Mouse (Mus musculus) CH12.LX (cell line): ENCODE results near the gene Atp8a2. TPM values are rescaled to one million over a fixed set of nuclear protein-coding genes. Genes with fewer than 3 reads are reported as not detected.

Source experiments
- DNase-seq: peaks from one replicate; pipeline ENCODE4 v3.0.0-alpha.2; 2013; ENCODE audit errors: extremely low read depth
- H3K27ac ChIP-seq: 2 replicates; pipeline ENCODE4 v1.5.1; 2012; ENCODE audit warnings: low read depth, mild to moderate bottlenecking, control low read depth, moderate library complexity; ENCODE audit not compliant: insufficient read depth
- H3K27me3 ChIP-seq: replicated peaks from 2 replicates; pipeline ENCODE3; 2012; ENCODE audit warnings: inconsistent platforms
- H3K36me3 ChIP-seq, 2 experiments: replicated peaks in 1 of 2; 2 replicates each; pipeline versions ENCODE3 to v1.6.1; 2012; ENCODE audit warnings: inconsistent platforms in 1 of 2, low read length in 1 of 2, mild to moderate bottlenecking in 1 of 2, mixed read lengths in 1 of 2, moderate library complexity in 1 of 2; ENCODE audit not compliant: control insufficient read depth in 1 of 2, insufficient read depth in 1 of 2
- H3K4me1 ChIP-seq, 2 experiments: 2 replicates each; pipeline ENCODE4 v1.6.1; 2012; ENCODE audit warnings: inconsistent platforms in 1 of 2, moderate library complexity in 1 of 2; ENCODE audit not compliant: insufficient read depth in 2 of 2, control insufficient read depth in 1 of 2
- H3K4me2 ChIP-seq: 2 replicates; pipeline ENCODE4 v1.6.1; 2012; ENCODE audit warnings: low read depth, mild to moderate bottlenecking, control low read depth; ENCODE audit not compliant: poor library complexity, insufficient read depth, severe bottlenecking
- H3K4me3 ChIP-seq, 3 experiments: fragments of 150-350 bp in 1 of 3; sonication (generic) in 1 of 3; replicated peaks in 1 of 3; 2 replicates each; pipeline versions ENCODE3 to v1.5.1; 2011 to 2012; ENCODE audit warnings: low read depth in 2 of 3, low read length in 2 of 3, mild to moderate bottlenecking in 2 of 3, moderate library complexity in 2 of 3, control low read depth in 1 of 3, improper control_type of control experiment in 1 of 3, inconsistent platforms in 1 of 3, mixed read lengths in 1 of 3; ENCODE audit not compliant: poor library complexity in 1 of 3
- H3K79me2 ChIP-seq: replicated peaks from 2 replicates; pipeline ENCODE4 v1.6.1; 2012; ENCODE audit warnings: mild to moderate bottlenecking, moderate library complexity; ENCODE audit not compliant: control insufficient read depth, poor library complexity, insufficient read depth, severe bottlenecking; ENCODE audit errors: extremely low read depth
- H3K9ac ChIP-seq: 2 replicates; pipeline ENCODE4 v1.6.1; 2012; ENCODE audit warnings: low read depth, mild to moderate bottlenecking, control low read depth, moderate library complexity; ENCODE audit not compliant: insufficient read depth
- H3K9me3 ChIP-seq: replicated peaks from 2 replicates; pipeline ENCODE3; 2012; ENCODE audit warnings: low read length, inconsistent platforms, mixed read lengths
- CHD2 ChIP-seq: IDR thresholded peaks from 2 replicates; pipeline ENCODE4 v1.6.1; 2011; ENCODE audit warnings: low read length, improper control_type of control experiment
- CTCF ChIP-seq, 2 experiments: IDR thresholded peaks in 1 of 2; conservative IDR thresholded peaks in 1 of 2; 2 replicates each; pipeline ENCODE4 v1.5.1; 2011 to 2012; ENCODE audit warnings: low read depth in 2 of 2, low read length in 2 of 2, improper control_type of control experiment in 1 of 2, inconsistent platforms in 1 of 2, mild to moderate bottlenecking in 1 of 2, moderate library complexity in 1 of 2
- E2F4 ChIP-seq: IDR thresholded peaks from 2 replicates; pipeline ENCODE4 v1.6.1; 2011; ENCODE audit warnings: low read depth, low read length, improper control_type of control experiment; ENCODE audit not compliant: insufficient replicate concordance
- ELF1 ChIP-seq: IDR thresholded peaks from 2 replicates; pipeline ENCODE4 v1.6.1; 2014; ENCODE audit warnings: low read depth, mild to moderate bottlenecking, inconsistent platforms, low read length, improper control_type of control experiment
- ETS1 ChIP-seq: conservative IDR thresholded peaks from 2 replicates; pipeline ENCODE4 v1.6.1; 2012; ENCODE audit warnings: low read depth, mild to moderate bottlenecking, inconsistent platforms, low read length, improper control_type of control experiment, moderate library complexity
- GABPA ChIP-seq: IDR thresholded peaks from 2 replicates; pipeline ENCODE4 v1.6.1; 2012; ENCODE audit warnings: low read depth, low read length, improper control_type of control experiment, inconsistent platforms; ENCODE audit not compliant: insufficient replicate concordance
- HCFC1 ChIP-seq: IDR thresholded peaks from 2 replicates; pipeline ENCODE4 v1.6.1; 2012; ENCODE audit warnings: low read depth, mild to moderate bottlenecking, inconsistent platforms, low read length, improper control_type of control experiment
- IRF4 ChIP-seq: IDR thresholded peaks from 2 replicates; pipeline ENCODE4 v1.6.1; 2014; ENCODE audit warnings: low read depth, mild to moderate bottlenecking, inconsistent platforms, low read length, improper control_type of control experiment
- JUN ChIP-seq: IDR thresholded peaks from 2 replicates; pipeline ENCODE4 v1.6.1; 2011; ENCODE audit warnings: low read depth, mild to moderate bottlenecking, low read length, improper control_type of control experiment, moderate library complexity; ENCODE audit not compliant: insufficient read depth
- JUND ChIP-seq: conservative IDR thresholded peaks from 2 replicates; pipeline ENCODE4 v1.6.1; 2011; ENCODE audit warnings: low read depth, low read length, improper control_type of control experiment
- KAT2A ChIP-seq: IDR thresholded peaks from 2 replicates; pipeline ENCODE4 v1.6.1; 2012; ENCODE audit warnings: low read length, improper control_type of control experiment, inconsistent platforms; ENCODE audit not compliant: insufficient replicate concordance
- MAFK ChIP-seq: IDR thresholded peaks from 2 replicates; pipeline ENCODE4 v1.6.1; 2011; ENCODE audit warnings: low read length, improper control_type of control experiment; ENCODE audit not compliant: insufficient replicate concordance
- MAX ChIP-seq: IDR thresholded peaks from 2 replicates; pipeline ENCODE4 v1.6.1; 2011; ENCODE audit warnings: low read length, improper control_type of control experiment
- MAZ ChIP-seq: IDR thresholded peaks from 2 replicates; pipeline ENCODE4 v1.6.1; 2012; ENCODE audit warnings: low read depth, mild to moderate bottlenecking, inconsistent platforms, low read length, improper control_type of control experiment, moderate library complexity
- MEF2A ChIP-seq: IDR thresholded peaks from 2 replicates; pipeline ENCODE4 v1.6.1; 2014; ENCODE audit warnings: low read depth, mild to moderate bottlenecking, inconsistent platforms, low read length, improper control_type of control experiment, borderline replicate concordance
- MXI1 ChIP-seq: IDR thresholded peaks from 2 replicates; pipeline ENCODE4 v1.6.1; 2011; ENCODE audit warnings: mild to moderate bottlenecking, low read depth, low read length, improper control_type of control experiment
- MYC ChIP-seq: IDR thresholded peaks from 2 replicates; pipeline ENCODE4 v1.6.1; 2011; ENCODE audit warnings: low read depth, mild to moderate bottlenecking, improper control_type of control experiment, low read length
- NELFE ChIP-seq: IDR thresholded peaks from 2 replicates; pipeline ENCODE4 v1.6.1; 2011; ENCODE audit warnings: low read depth, low read length, improper control_type of control experiment
- PAX5 ChIP-seq: IDR thresholded peaks from 2 replicates; pipeline ENCODE4 v1.6.1; 2012; ENCODE audit warnings: low read length, inconsistent platforms, mixed read lengths
- RCOR1 ChIP-seq: conservative IDR thresholded peaks from 2 replicates; pipeline ENCODE4 v1.6.1; 2012; ENCODE audit warnings: low read depth, mild to moderate bottlenecking, inconsistent platforms, low read length, improper control_type of control experiment
- SMC3 ChIP-seq: IDR thresholded peaks from 2 replicates; pipeline ENCODE4 v1.6.1; 2011; ENCODE audit warnings: low read depth, low read length, improper control_type of control experiment
- UBTF ChIP-seq: IDR thresholded peaks from 2 replicates; pipeline ENCODE4 v1.6.1; 2012; ENCODE audit warnings: low read depth, mild to moderate bottlenecking, inconsistent platforms, low read length, improper control_type of control experiment, moderate library complexity
- USF2 ChIP-seq: conservative IDR thresholded peaks from 2 replicates; pipeline ENCODE4 v1.6.1; 2011; ENCODE audit warnings: low read depth, low read length, improper control_type of control experiment
- ZC3H11A ChIP-seq: IDR thresholded peaks from 2 replicates; pipeline ENCODE4 v1.6.1; 2012; ENCODE audit warnings: low read depth, mild to moderate bottlenecking, inconsistent platforms, low read length, improper control_type of control experiment
- ZMIZ1 ChIP-seq: IDR thresholded peaks from 2 replicates; pipeline ENCODE4 v1.6.1; 2012; ENCODE audit warnings: low read depth, mild to moderate bottlenecking, inconsistent platforms, low read length, improper control_type of control experiment
- ZNF384 ChIP-seq: IDR thresholded peaks from 2 replicates; pipeline ENCODE4 v1.6.1; 2012; ENCODE audit warnings: low read depth, low read length, improper control_type of control experiment, inconsistent platforms
- dilution Hi-C: fragments of 300-500 bp; cut with MboI; formaldehyde crosslinking; loops from 2 replicates; pipeline ENCODE4 v1.14.3; 2020; ENCODE audit warnings: low sequenced_read_pairs; ENCODE audit not compliant: extremely low pct_unique_long_range_greater_than_20kb, extremely low pct_ligation_motif_present
- in situ Hi-C: fragments of 300-500 bp; cut with MboI; formaldehyde crosslinking; loops from 3 replicates; pipeline ENCODE4 v1.14.3; 2019; ENCODE audit warnings: low sequenced_read_pairs, low pct_ligation_motif_present, low pct_unique_long_range_greater_than_20kb, mixed read lengths
- polyA plus RNA-seq: library from polyadenylated mRNA; unstranded; fragments of >175 nt; gene quantifications from 2 replicates; pipeline ENCODE4 v1.2.1, GENCODE M21; 2012; ENCODE audit warnings: low read depth; ENCODE audit not compliant: insufficient read length
- total RNA-seq, 2 experiments: library from RNA; depleted of rRNA; stranded (reverse); fragments of 300-350 nt in 1 of 2; fragments of >200 nt in 1 of 2; gene quantifications; 2 replicates each; pipeline ENCODE4 v1.2.3; 2012 to 2014

Atp8a2 gene
- total and polyA plus RNA-seq, 3 experiments: 0.15 to 0.29 (median 0.21) TPM

DNA sequence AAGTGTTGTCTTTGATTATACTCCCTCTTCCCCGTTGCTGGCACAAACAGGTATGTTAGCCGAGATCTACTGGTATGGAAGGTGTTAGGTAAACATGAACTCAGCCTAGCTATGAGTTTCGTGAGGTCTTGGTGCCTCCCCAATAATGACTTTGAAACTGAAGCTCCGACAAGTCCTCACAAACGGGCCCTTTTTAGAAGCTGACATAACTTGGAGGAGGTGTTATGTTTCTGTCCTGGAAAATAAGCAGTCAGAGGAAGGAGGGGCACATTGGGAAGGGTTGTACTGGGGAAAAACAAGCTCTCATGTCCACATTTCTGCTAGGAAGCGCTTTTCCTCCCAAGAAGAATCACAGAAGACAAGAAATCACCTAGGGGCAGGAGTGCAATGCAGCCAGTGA is 540.4 kb downstream of the Atp8a2 start:
- Histone ChIP-seq H3K27me3 (no peaks in the 10 kb centered on the region), H3K9ac (no peak overlapping the region), H3K79me2 (no peaks in the 10 kb centered on the region), H3K27ac (no peak overlapping the region), H3K4me3 (no peak overlapping the region), H3K4me1 (no peaks in the 10 kb centered on the region), H3K36me3 (no peaks in the 10 kb centered on the region), H3K4me2 (no peak overlapping the region), H3K9me3 (no peaks in the 10 kb centered on the region)
- DNase-seq: no peak
- dilution Hi-C loops (no loop called here), in situ Hi-C loops (no loop called here)
- no peak for TF ChIP-seq JUN
- TF ChIP-seq ETS1: no peak
- TF ChIP-seq NELFE: no peak
- TF ChIP-seq GABPA: no peak
- TF ChIP-seq MAZ: no peak
- no peak for TF ChIP-seq HCFC1
- TF ChIP-seq E2F4: no peak
- TF ChIP-seq JUND: no peak
- no peak for TF ChIP-seq ZNF384
- no peak for TF ChIP-seq UBTF
- no peak for TF ChIP-seq MXI1
- TF ChIP-seq KAT2A: no peak
- TF ChIP-seq PAX5: no peak
- TF ChIP-seq CHD2: no peak
- no peak for TF ChIP-seq ZMIZ1
- no peak for TF ChIP-seq MEF2A
- no peak for TF ChIP-seq MYC
- no peak for TF ChIP-seq SMC3
- no peak for TF ChIP-seq USF2
- TF ChIP-seq MAX: no peak

GRCm38 (mm10) chr14:59649337-59649736 is 547.6 kb downstream of the Atp8a2 start:
- TF ChIP-seq CTCF (conservative IDR thresholded peaks at IDR 0.05 in 1 of 2, IDR thresholded peaks at IDR 0.05 in 1 of 2; ENCODE audit: low read depth in 2 of 2, low read length in 2 of 2): no peak
- TF ChIP-seq ZNF384: no peak
- no peak for TF ChIP-seq MAFK
- no peak for TF ChIP-seq ZC3H11A
- no peak for TF ChIP-seq JUN
- no peak for TF ChIP-seq RCOR1
- TF ChIP-seq MEF2A: no peak
- no peak for TF ChIP-seq ELF1
- no peak for TF ChIP-seq PAX5
- TF ChIP-seq MXI1: no peak
- no peak for TF ChIP-seq IRF4
- TF ChIP-seq ZMIZ1: no peak
- Histone ChIP-seq H3K4me1 (peaks cover 0 to 3% of the 10 kb centered on the region in 2 experiments; a peak in 2 of 4 replicates), H3K79me2 (no peaks in the 10 kb centered on the region), H3K4me3 (no peak overlapping the region), H3K9me3 (no peaks in the 10 kb centered on the region), H3K36me3 (no peaks in the 10 kb centered on the region), H3K4me2 (no peak overlapping the region), H3K27ac (no peak overlapping the region), H3K9ac (no peak overlapping the region), H3K27me3 (no peaks in the 10 kb centered on the region)
- in situ Hi-C loops (no loop called here), dilution Hi-C loops (no loop called here)
- no peak for DNase-seq
